Mouse (Mus musculus) hindbrain, embryonic 11.5 days (tissue): ENCODE measurements around the gene Spic. TPM values are rescaled to one million over a fixed set of nuclear protein-coding genes. Genes with fewer than 3 reads are reported as not detected.
A peak's percentile ranks its signal among the peaks of the same experiment; 100 is the strongest.

Experiments used
- ATAC-seq: fragments of 200-750 bp; cut with Nextera tagmentation; 2 replicates; pipeline ENCODE4 v1.8.0; 2017; ENCODE audit warnings: mild to moderate bottlenecking, moderate TSS enrichment, moderate library complexity; ENCODE audit not compliant: low FRiP score
- DNase-seq: peaks from one replicate; pipeline ENCODE4 v3.0.0-alpha.2; 2015; ENCODE audit warnings: low spot score
- H3K27ac ChIP-seq: fragments of 300-500 bp; sonication (generic); 2 replicates; pipeline ENCODE4 v1.5.1; 2014; ENCODE audit warnings: mild to moderate bottlenecking, low read depth, low read length
- H3K27me3 ChIP-seq: fragments of 300-500 bp; sonication (generic); 2 replicates; pipeline ENCODE4 v1.6.1; 2014; ENCODE audit warnings: mild to moderate bottlenecking, low read length, moderate library complexity, mixed read lengths; ENCODE audit not compliant: control insufficient read depth, insufficient read depth
- H3K36me3 ChIP-seq: fragments of 300-500 bp; sonication (generic); 2 replicates; pipeline ENCODE4 v1.6.1; 2014; ENCODE audit warnings: mild to moderate bottlenecking, low read length, moderate library complexity, mixed read lengths; ENCODE audit not compliant: control insufficient read depth, insufficient read depth
- H3K4me1 ChIP-seq: fragments of 300-500 bp; sonication (generic); replicated peaks from 2 replicates; pipeline ENCODE4 v1.6.1; 2014; ENCODE audit warnings: low read length, mixed read lengths; ENCODE audit not compliant: control insufficient read depth, insufficient read depth
- H3K4me2 ChIP-seq: fragments of 300-500 bp; sonication (generic); replicated peaks from 2 replicates; pipeline ENCODE4 v1.6.1; 2014; ENCODE audit warnings: mild to moderate bottlenecking, low read depth, low read length
- H3K4me3 ChIP-seq: fragments of 300-500 bp; sonication (generic); 2 replicates; pipeline ENCODE4 v1.5.1; 2014; ENCODE audit warnings: low read depth, low read length
- H3K9ac ChIP-seq: fragments of 300-500 bp; sonication (generic); 2 replicates; pipeline ENCODE4 v1.6.1; 2014; ENCODE audit warnings: low read depth, low read length
- H3K9me3 ChIP-seq: fragments of 300-500 bp; sonication (generic); 2 replicates; pipeline ENCODE4 v1.6.1; 2016; ENCODE audit warnings: low read length; ENCODE audit not compliant: control insufficient read depth
- WGBS: fragments of 180-500 bp; shearing (Covaris S2); extraction: QIAGEN DNeasy Blood & Tissue Kit; methylation state at CpG from one replicate; pipeline ENCODE4 v1.1.7; 2014; 5-methylcytosine and 5-hydroxymethylcytosine counted together
- polyA plus RNA-seq: library from polyadenylated mRNA; unstranded; fragments of >200 nt; fragmentation: Nextera tagmentation; extraction: Ambion mirVana; gene quantifications from 2 replicates; pipeline ENCODE4 v1.2.1, GENCODE M21; 2014

The Spic gene
- polyA plus RNA-seq, 1 experiment from 2014 or later = not detected

GRCm38 (mm10) chr10:88717756-88718025 is 32.9 kb upstream of the Spic start:
- no peak for DNase-seq
- Histone ChIP-seq H3K4me1 (no peaks in the 10 kb centered on the region), H3K27ac (no peak overlapping the region), H3K36me3 (no peaks in the 10 kb centered on the region), H3K4me2 (no peak overlapping the region), H3K4me3 (no peak overlapping the region), H3K27me3 (no peaks in the 10 kb centered on the region), H3K9ac (no peak overlapping the region), H3K9me3 (no peaks in the 10 kb centered on the region)
- no peak for ATAC-seq
- whole genome bisulfite sequencing = 47% methylated on average over 2 of the region's 2 CpGs

- no peak overlapping the region for H3K9ac ChIP-seq
- WGBS = 51% methylated on average over 13 of the region's 13 CpGs
- H3K4me1 ChIP-seq = no peaks in the 10 kb centered on the region
- no peaks in the 10 kb centered on the region for H3K9me3 ChIP-seq
- H3K4me3 ChIP-seq = no peak overlapping the region
- ATAC-seq (no peak), DNase-seq (no peak)
- no peak overlapping the region for H3K27ac ChIP-seq
- no peaks in the 10 kb centered on the region for H3K36me3 ChIP-seq
- H3K27me3 ChIP-seq = no peaks in the 10 kb centered on the region
- no peak overlapping the region for H3K4me2 ChIP-seq
Measured at GRCm38 (mm10) chr10:88716986-88717755, 32.4 kb upstream of the Spic start.

GRCm38 (mm10) chr10:88715621-88716020 is 30.8 kb upstream of the Spic start:
- no peak overlapping the region for H3K9ac ChIP-seq
- no peak overlapping the region for H3K27ac ChIP-seq
- no peaks in the 10 kb centered on the region for H3K4me1 ChIP-seq
- 76% methylated on average over 6 of the region's 6 CpGs for WGBS
- DNase-seq (no peak), ATAC-seq (no peak)
- no peak overlapping the region for H3K4me2 ChIP-seq
- H3K4me3 ChIP-seq = no peak overlapping the region
- H3K36me3 ChIP-seq = no peaks in the 10 kb centered on the region
- no peaks in the 10 kb centered on the region for H3K27me3 ChIP-seq
- no peaks in the 10 kb centered on the region for H3K9me3 ChIP-seq

- 88% methylated on average over 4 of the region's 4 CpGs for WGBS
- H3K27ac ChIP-seq = no peak overlapping the region
- no peak overlapping the region for H3K4me2 ChIP-seq
- no peaks in the 10 kb centered on the region for H3K9me3 ChIP-seq
- no peak overlapping the region for H3K4me3 ChIP-seq
- H3K4me1 ChIP-seq = no peaks in the 10 kb centered on the region
- DNase-seq (no peak), ATAC-seq (no peak)
- no peaks in the 10 kb centered on the region for H3K36me3 ChIP-seq
- H3K9ac ChIP-seq = no peak overlapping the region
- H3K27me3 ChIP-seq = no peaks in the 10 kb centered on the region
Measured at GRCm38 (mm10) chr10:88714744-88715143, 29.9 kb upstream of the Spic start.

- DNase-seq (no peak), ATAC-seq (no peak)
- no peak overlapping the region for H3K27ac ChIP-seq
- H3K9ac ChIP-seq = no peak overlapping the region
- H3K4me3 ChIP-seq = no peak overlapping the region
- no peaks in the 10 kb centered on the region for H3K36me3 ChIP-seq
- H3K4me2 ChIP-seq = no peak overlapping the region
- WGBS = 86% methylated on average over 6 of the region's 6 CpGs
- H3K4me1 ChIP-seq = no peaks in the 10 kb centered on the region
- no peaks in the 10 kb centered on the region for H3K27me3 ChIP-seq
- no peaks in the 10 kb centered on the region for H3K9me3 ChIP-seq
Measured at GRCm38 (mm10) chr10:88712359-88712758, 27.5 kb upstream of the Spic start.

- Histone ChIP-seq H3K27ac (no peak overlapping the region), H3K27me3 (no peaks in the 10 kb centered on the region), H3K4me3 (no peak overlapping the region), H3K4me1 (no peaks in the 10 kb centered on the region), H3K9me3 (no peaks in the 10 kb centered on the region), H3K4me2 (no peak overlapping the region), H3K36me3 (no peaks in the 10 kb centered on the region), H3K9ac (no peak overlapping the region)
- ATAC-seq = no peak
- peak; percentile 46 for DNase-seq
- WGBS = 56% methylated on average over 10 of the region's 10 CpGs
Measured at GRCm38 (mm10) chr10:88708671-88709523, 24.1 kb upstream of the Spic start.

GRCm38 (mm10) chr10:88700938-88701337 is 16.1 kb upstream of the Spic start:
- no peak for ATAC-seq
- WGBS = 71% methylated on average over 6 of the region's 6 CpGs
- no peak overlapping the region for H3K4me3 ChIP-seq

GRCm38 (mm10) chr10:88682904-88683563 is 1.8 kb downstream of the Spic start:
- no peak for ATAC-seq

More at GRCm38 (mm10) chr10:88700938-88701337, 16.1 kb upstream of the Spic start:
- Histone ChIP-seq H3K4me1 (no peaks in the 10 kb centered on the region), H3K9me3 (no peaks in the 10 kb centered on the region), H3K36me3 (no peaks in the 10 kb centered on the region), H3K9ac (no peak overlapping the region), H3K27me3 (no peaks in the 10 kb centered on the region), H3K27ac (no peak overlapping the region), H3K4me2 (no peak overlapping the region)
- no peak for DNase-seq

More at GRCm38 (mm10) chr10:88682904-88683563, 1.8 kb downstream of the Spic start:
- Histone ChIP-seq H3K4me3 (no peak overlapping the region), H3K9ac (no peak overlapping the region), H3K9me3 (no peaks in the 10 kb centered on the region), H3K4me2 (no peak overlapping the region), H3K36me3 (no peaks in the 10 kb centered on the region), H3K27ac (no peak overlapping the region), H3K27me3 (no peaks in the 10 kb centered on the region), H3K4me1 (no peaks in the 10 kb centered on the region)
- WGBS = 87% methylated on average over 4 of the region's 4 CpGs
- no peak for DNase-seq
